Mouse (Mus musculus): Measurements from ENCODE around the gene R3hdm1.

DNA sequence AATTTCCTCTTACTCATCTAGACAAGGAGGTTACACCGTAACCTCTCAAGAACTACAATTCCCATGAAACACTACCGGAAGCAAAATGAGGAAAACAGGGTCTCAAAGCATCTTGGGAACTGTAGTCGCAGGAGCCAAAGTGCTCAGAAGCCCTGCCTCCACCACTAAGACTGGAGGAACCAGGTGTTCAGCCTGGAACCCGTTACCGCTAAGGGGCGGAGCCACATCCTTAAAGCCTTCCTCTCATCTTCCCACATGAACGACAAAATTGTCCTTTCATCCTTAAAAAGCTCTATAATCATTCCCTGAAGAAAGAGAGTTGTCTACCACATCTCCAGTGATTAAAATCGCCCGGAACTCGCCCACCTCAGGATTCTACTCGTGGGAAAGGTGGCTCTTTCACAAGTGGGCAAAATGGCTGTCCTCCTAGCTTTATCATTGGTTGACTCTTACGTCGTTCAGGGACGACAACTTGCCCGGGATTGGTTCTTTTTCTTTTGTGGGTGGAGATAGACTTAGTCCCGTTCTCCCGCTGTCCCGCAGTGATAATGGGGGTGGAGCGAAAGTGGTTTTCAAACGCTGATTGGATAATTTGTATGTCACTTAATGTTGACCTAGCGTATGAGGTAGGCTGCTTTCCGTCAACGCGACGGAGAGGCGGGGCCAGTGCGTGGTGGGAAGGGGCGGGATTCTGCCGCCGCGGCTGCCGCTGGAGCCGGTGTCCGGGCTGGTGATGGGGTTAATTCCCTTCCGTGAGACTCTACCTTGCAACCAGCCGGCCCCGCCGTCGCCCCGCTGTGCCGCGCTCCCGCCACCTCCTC, at the start of gene R3hdm1, which contains the start of gene Zranb3:
- no peak for TF ChIP-seq RAD21 (IDR thresholded peaks at IDR 0.05; ENCODE audit: low read depth, low read length)
- TF ChIP-seq CTCF (conservative IDR thresholded peaks at IDR 0.05 in 1 of 2, IDR thresholded peaks at IDR 0.05 in 1 of 2; ENCODE audit: low read depth in 2 of 2, low read length in 2 of 2), result no peak
- TF ChIP-seq POLR2A (IDR thresholded peaks at IDR 0.05; ENCODE audit: low read depth, low read length), result peak; percentile 73
